Mouse (Mus musculus) C2C12 (cell line): ENCODE data around the gene Rtl9.

Experiments used
- CEBPB ChIP-seq: IDR thresholded peaks from one replicate; pipeline ENCODE4 v1.6.1; 2011; ENCODE audit warnings: low read depth, mild to moderate bottlenecking, control low read depth, moderate library complexity
- CTCF ChIP-seq: IDR thresholded peaks from one replicate; pipeline ENCODE4 v1.5.1; 2011; ENCODE audit not compliant: control insufficient read depth, insufficient read depth, insufficient read length
- USF1 ChIP-seq: IDR thresholded peaks from one replicate; pipeline ENCODE4 v1.6.1; 2011; ENCODE audit warnings: low read depth, mild to moderate bottlenecking, control low read depth, moderate library complexity

GRCm38 (mm10) chrX:143051921-143052320 lies 47.5 kb upstream of the Rtl9 start:
- TF ChIP-seq CTCF (no peak), CEBPB (no peak), USF1 (no peak)
